Mouse (Mus musculus): ENCODE measurements at regions not wholly inside any gene's neighbourhood (a gene's known extent, or its start where the extent isn't known, plus 50 kb on each side); places are given as distances from the start of the nearest gene placed in this dataset.

GRCm38 (mm10) chr4:125765171-125765570 lies 259.2 kb upstream of the Csf3r start:
- Histone ChIP-seq H3K9ac (no peak overlapping the region), H3K4me3 (no peak overlapping the region), H3K27ac (no peak overlapping the region), H3K9me3 (no peaks in the 10 kb centered on the region), H3K27me3 (no peaks in the 10 kb centered on the region), H3K4me2 (no peak overlapping the region), H3K4me1 (no peaks in the 10 kb centered on the region), H3K36me3 (no peaks in the 10 kb centered on the region)
- 59% methylated on average over 8 of the region's 8 CpGs for WGBS
- no peak for ATAC-seq (ENCODE audit: borderline replicate concordance, extremely low read depth, low FRiP score, low TSS enrichment)

GRCm38 (mm10) chr4:125777126-125777525 lies 247.2 kb upstream of the Csf3r start:
- H3K4me2 ChIP-seq = no peak overlapping the region
- H3K4me1 ChIP-seq = no peaks in the 10 kb centered on the region
- peaks cover 14% of the 10 kb centered on the region for H3K27me3 ChIP-seq
- H3K36me3 ChIP-seq = no peaks in the 10 kb centered on the region
- no peak for ATAC-seq (ENCODE audit: borderline replicate concordance, extremely low read depth, low FRiP score, low TSS enrichment)
- H3K9me3 ChIP-seq = no peaks in the 10 kb centered on the region
- no peak overlapping the region for H3K27ac ChIP-seq
- H3K9ac ChIP-seq = no peak overlapping the region
- no peak overlapping the region for H3K4me3 ChIP-seq
- WGBS = 66% methylated on average over 4 of the region's 4 CpGs

GRCm38 (mm10) chr4:125780113-125780512 lies 244.2 kb upstream of the Csf3r start:
- no peak overlapping the region for H3K9ac ChIP-seq
- no peak overlapping the region for H3K4me2 ChIP-seq
- peaks cover 14% of the 10 kb centered on the region for H3K27me3 ChIP-seq
- no peaks in the 10 kb centered on the region for H3K4me1 ChIP-seq
- no peaks in the 10 kb centered on the region for H3K36me3 ChIP-seq
- 30% methylated on average over 4 of the region's 4 CpGs for WGBS
- no peak overlapping the region for H3K27ac ChIP-seq
- no peak overlapping the region for H3K4me3 ChIP-seq
- ATAC-seq (ENCODE audit: borderline replicate concordance, extremely low read depth, low FRiP score, low TSS enrichment) = no peak
- H3K9me3 ChIP-seq = no peaks in the 10 kb centered on the region

- H3K9me3 ChIP-seq = no peaks in the 10 kb centered on the region
- no peaks in the 10 kb centered on the region for H3K4me1 ChIP-seq
- H3K4me3 ChIP-seq = no peak overlapping the region
- no peaks in the 10 kb centered on the region for H3K36me3 ChIP-seq
- no peak overlapping the region for H3K4me2 ChIP-seq
- no peak overlapping the region for H3K9ac ChIP-seq
- H3K27me3 ChIP-seq = peaks cover 14% of the 10 kb centered on the region
- WGBS = 10% methylated on average over 12 of the region's 12 CpGs
- no peak overlapping the region for H3K27ac ChIP-seq
- no peak for ATAC-seq (ENCODE audit: borderline replicate concordance, extremely low read depth, low FRiP score, low TSS enrichment)
Observed at GRCm38 (mm10) chr4:125780921-125781487, 243.3 kb upstream of the Csf3r start.

GRCm38 (mm10) chr4:125782346-125782745 lies 242.0 kb upstream of the Csf3r start:
- no peaks in the 10 kb centered on the region for H3K36me3 ChIP-seq
- H3K27ac ChIP-seq = no peak overlapping the region
- no peak overlapping the region for H3K4me3 ChIP-seq
- H3K9ac ChIP-seq = no peak overlapping the region
- H3K4me1 ChIP-seq = no peaks in the 10 kb centered on the region
- no peaks in the 10 kb centered on the region for H3K9me3 ChIP-seq
- peaks cover 14% of the 10 kb centered on the region for H3K27me3 ChIP-seq
- ATAC-seq (ENCODE audit: borderline replicate concordance, extremely low read depth, low FRiP score, low TSS enrichment) = no peak
- 60% methylated on average over 3 of the region's 3 CpGs for WGBS
- no peak overlapping the region for H3K4me2 ChIP-seq

- H3K27ac ChIP-seq = no peak overlapping the region
- H3K9me3 ChIP-seq = no peaks in the 10 kb centered on the region
- no peaks in the 10 kb centered on the region for H3K36me3 ChIP-seq
- H3K4me3 ChIP-seq = no peak overlapping the region
- H3K9ac ChIP-seq = no peak overlapping the region
- H3K27me3 ChIP-seq = peaks cover 6% of the 10 kb centered on the region; the same call in 1 of the 2 replicates
- no peak overlapping the region for H3K4me2 ChIP-seq
- no peaks in the 10 kb centered on the region for H3K4me1 ChIP-seq
- WGBS = 18% methylated on average over 3 of the region's 3 CpGs
- ATAC-seq (ENCODE audit: borderline replicate concordance, extremely low read depth, low FRiP score, low TSS enrichment) = no peak
Observed at GRCm38 (mm10) chr4:125786083-125786482, 238.3 kb upstream of the Csf3r start.

GRCm38 (mm10) chr4:125794679-125795078 lies 229.7 kb upstream of the Csf3r start:
- no peak for ATAC-seq (ENCODE audit: borderline replicate concordance, extremely low read depth, low FRiP score, low TSS enrichment)
- Histone ChIP-seq H3K4me2 (no peak overlapping the region), H3K9me3 (no peaks in the 10 kb centered on the region), H3K4me3 (no peak overlapping the region), H3K4me1 (no peaks in the 10 kb centered on the region), H3K27me3 (no peaks in the 10 kb centered on the region), H3K36me3 (no peaks in the 10 kb centered on the region), H3K9ac (no peak overlapping the region), H3K27ac (no peak overlapping the region)
- 71% methylated on average over 4 of the region's 4 CpGs for WGBS

- Histone ChIP-seq H3K4me2 (no peak overlapping the region), H3K4me3 (no peak overlapping the region), H3K9ac (no peak overlapping the region), H3K36me3 (no peaks in the 10 kb centered on the region), H3K9me3 (no peaks in the 10 kb centered on the region), H3K27me3 (no peaks in the 10 kb centered on the region), H3K27ac (no peak overlapping the region), H3K4me1 (no peaks in the 10 kb centered on the region)
- no peak for ATAC-seq (ENCODE audit: borderline replicate concordance, extremely low read depth, low FRiP score, low TSS enrichment)
- 85% methylated on average over 4 of the region's 4 CpGs for WGBS
Observed at GRCm38 (mm10) chr4:125807923-125808322, 216.4 kb upstream of the Csf3r start.

GRCm38 (mm10) chr4:125809446-125810108 lies 214.8 kb upstream of the Csf3r start:
- no peaks in the 10 kb centered on the region for H3K9me3 ChIP-seq
- no peaks in the 10 kb centered on the region for H3K4me1 ChIP-seq
- H3K27me3 ChIP-seq = no peaks in the 10 kb centered on the region
- WGBS = 28% methylated on average over 9 of the region's 9 CpGs
- no peak overlapping the region for H3K4me2 ChIP-seq
- no peaks in the 10 kb centered on the region for H3K36me3 ChIP-seq
- H3K27ac ChIP-seq = no peak overlapping the region
- no peak for ATAC-seq (ENCODE audit: borderline replicate concordance, extremely low read depth, low FRiP score, low TSS enrichment)
- no peak overlapping the region for H3K9ac ChIP-seq
- no peak overlapping the region for H3K4me3 ChIP-seq

- no peaks in the 10 kb centered on the region for H3K27me3 ChIP-seq
- no peak for ATAC-seq (ENCODE audit: borderline replicate concordance, extremely low read depth, low FRiP score, low TSS enrichment)
- no peak overlapping the region for H3K4me2 ChIP-seq
- no peaks in the 10 kb centered on the region for H3K9me3 ChIP-seq
- no peak overlapping the region for H3K4me3 ChIP-seq
- 80% methylated on average over 8 of the region's 8 CpGs for whole genome bisulfite sequencing
- H3K36me3 ChIP-seq = no peaks in the 10 kb centered on the region
- no peak overlapping the region for H3K27ac ChIP-seq
- H3K9ac ChIP-seq = no peak overlapping the region
- no peaks in the 10 kb centered on the region for H3K4me1 ChIP-seq
Observed at GRCm38 (mm10) chr4:125810247-125810646, 214.1 kb upstream of the Csf3r start.

GRCm38 (mm10) chr4:125814311-125814710 lies 210.0 kb upstream of the Csf3r start:
- 68% methylated on average over 12 of the region's 12 CpGs for WGBS
- H3K9ac ChIP-seq = no peak overlapping the region
- H3K4me1 ChIP-seq = no peaks in the 10 kb centered on the region
- no peaks in the 10 kb centered on the region for H3K36me3 ChIP-seq
- no peaks in the 10 kb centered on the region for H3K9me3 ChIP-seq
- H3K4me3 ChIP-seq = no peak overlapping the region
- H3K4me2 ChIP-seq = no peak overlapping the region
- no peaks in the 10 kb centered on the region for H3K27me3 ChIP-seq
- H3K27ac ChIP-seq = no peak overlapping the region
- ATAC-seq (ENCODE audit: borderline replicate concordance, extremely low read depth, low FRiP score, low TSS enrichment) = no peak

- WGBS = 63% methylated on average over 3 of the region's 3 CpGs
- no peaks in the 10 kb centered on the region for H3K36me3 ChIP-seq
Observed at GRCm38 (mm10) chr4:125815276-125815675, 209.1 kb upstream of the Csf3r start.

More at GRCm38 (mm10) chr4:125815276-125815675, 209.1 kb upstream of the Csf3r start:
- Histone ChIP-seq H3K4me1 (no peaks in the 10 kb centered on the region), H3K9me3 (no peaks in the 10 kb centered on the region), H3K27ac (no peak overlapping the region), H3K9ac (no peak overlapping the region), H3K4me3 (no peak overlapping the region), H3K4me2 (no peak overlapping the region), H3K27me3 (no peaks in the 10 kb centered on the region)
- ATAC-seq (ENCODE audit: borderline replicate concordance, extremely low read depth, low FRiP score, low TSS enrichment) = no peak
